Mouse (Mus musculus) naive thymus-derived CD4-positive, alpha-beta T cell, adult 5 months (primary cell): ENCODE measurements around the gene H2-Ke6. TPM values are rescaled to one million over a fixed set of nuclear protein-coding genes. Genes with fewer than 3 reads are reported as not detected.

ENCODE experiments used
- polyA plus RNA-seq: library from polyadenylated mRNA; unstranded; fragments of 100-300 nt; shearing (Covaris generic); gene quantifications from one replicate; pipeline ENCODE4 v1.2.1, GENCODE M21; 2017

H2-Ke6 gene
- 306 TPM for polyA plus RNA-seq

DNA sequence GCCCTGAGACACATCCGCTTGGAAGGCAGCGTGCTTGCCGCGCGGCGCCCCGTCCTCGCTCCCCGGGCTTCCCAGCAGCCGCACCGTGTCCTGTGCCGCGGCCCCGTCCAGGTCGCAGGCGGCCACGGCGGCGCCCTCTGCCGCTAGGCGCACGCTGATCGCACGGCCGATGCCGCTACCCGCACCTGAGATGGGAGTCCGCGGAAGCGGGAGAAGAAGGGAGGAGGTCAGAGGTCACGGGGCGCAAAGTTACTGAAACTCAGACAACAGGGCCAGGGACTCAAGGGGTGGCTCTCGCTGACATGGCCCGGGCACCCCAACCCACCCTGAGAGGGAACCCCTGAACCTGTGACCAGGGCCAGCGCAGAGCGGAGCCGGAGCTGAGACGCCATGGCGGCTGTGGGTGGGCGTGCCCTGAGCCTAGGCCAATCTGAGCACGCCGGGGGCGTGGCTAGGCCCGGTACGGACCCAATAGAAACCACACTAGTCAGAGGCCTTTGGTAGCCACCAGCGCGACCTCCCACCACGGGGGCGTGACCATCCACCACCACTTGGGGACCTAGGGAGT lies at the start of gene H2-Ke6:
H2-Ke6 (minus strand) TSS at position 405 of the 568 bp plus-strand sequence.

DNA sequence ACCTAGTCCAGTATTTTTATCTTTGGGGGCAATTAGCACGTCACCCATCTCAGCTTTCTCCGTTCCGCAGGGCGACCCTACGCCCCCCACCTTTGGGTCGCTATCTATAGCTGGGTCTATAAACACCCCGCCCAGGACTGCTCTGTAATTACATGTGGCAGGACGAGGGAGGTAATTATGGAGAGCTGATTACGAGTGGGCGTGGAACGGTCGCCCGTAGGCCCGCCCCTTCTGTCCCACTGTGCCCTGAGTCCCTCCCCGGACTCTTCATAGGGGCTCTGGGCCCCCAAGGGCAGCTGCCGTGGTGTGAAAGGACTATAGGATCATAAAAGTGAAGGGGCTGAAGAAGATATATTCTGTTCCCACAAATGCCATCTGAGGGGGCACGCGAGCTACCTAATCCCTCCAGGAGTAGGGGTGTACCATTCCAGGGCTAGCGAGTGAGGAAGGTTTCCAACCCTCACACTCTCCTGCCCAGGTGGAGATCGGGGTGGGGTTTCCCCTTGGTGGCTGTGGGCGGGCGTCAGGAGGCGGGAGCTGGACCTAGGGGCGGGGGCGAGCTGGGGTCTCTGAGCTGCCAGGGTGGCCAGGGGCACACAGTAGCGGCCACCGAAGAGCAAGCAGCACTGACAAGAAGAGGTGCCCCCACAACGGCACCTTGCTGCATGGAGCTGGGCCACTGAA lies 11.2 kb upstream of the H2-Ke6 start, which contains the start of gene Col11a2:
Col11a2 (plus strand) TSS at position 560 of the 684 bp plus-strand sequence.

DNA sequence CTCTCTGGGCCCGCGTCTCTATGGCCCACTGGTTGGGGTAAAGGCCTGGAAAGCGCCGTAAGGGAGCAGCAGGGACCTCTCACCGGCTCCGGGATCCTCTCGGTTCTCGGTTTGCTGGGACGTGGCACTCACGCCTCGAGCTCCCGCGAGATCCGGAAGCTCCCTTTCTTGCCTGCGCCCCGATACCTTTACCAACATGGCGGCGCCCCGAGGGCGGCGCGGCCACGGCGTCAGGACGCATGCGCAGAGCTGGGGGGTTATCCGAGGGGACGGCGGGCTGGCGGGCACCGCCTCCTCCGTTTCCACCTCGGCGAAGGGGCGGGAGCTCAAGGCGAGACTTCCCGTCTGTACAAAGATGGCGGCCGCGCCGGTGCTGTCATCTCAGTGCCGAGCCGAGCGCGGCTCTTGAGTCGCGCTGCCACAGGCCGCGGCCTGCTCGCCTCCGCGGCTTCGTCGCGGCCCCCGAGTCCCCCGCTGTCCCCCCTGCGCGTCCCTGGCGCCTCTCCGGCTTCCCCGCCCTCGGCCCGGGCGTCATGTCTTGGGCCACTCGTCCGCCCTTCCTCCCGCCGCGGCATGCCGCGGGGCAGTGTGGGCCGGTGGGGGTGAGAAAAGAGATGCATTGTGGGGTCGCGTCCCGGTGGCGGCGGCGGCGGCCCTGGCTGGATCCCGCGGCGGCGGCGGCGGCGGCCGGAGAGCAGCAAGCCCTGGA lies 3.8 kb upstream of the H2-Ke6 start, which contains the start of the genes Slc39a7 and Rxrb:
Slc39a7 (minus strand) TSS at position 218 of the 709 bp plus-strand sequence.
Rxrb (plus strand) TSS at position 348 of the 709 bp plus-strand sequence.

DNA sequence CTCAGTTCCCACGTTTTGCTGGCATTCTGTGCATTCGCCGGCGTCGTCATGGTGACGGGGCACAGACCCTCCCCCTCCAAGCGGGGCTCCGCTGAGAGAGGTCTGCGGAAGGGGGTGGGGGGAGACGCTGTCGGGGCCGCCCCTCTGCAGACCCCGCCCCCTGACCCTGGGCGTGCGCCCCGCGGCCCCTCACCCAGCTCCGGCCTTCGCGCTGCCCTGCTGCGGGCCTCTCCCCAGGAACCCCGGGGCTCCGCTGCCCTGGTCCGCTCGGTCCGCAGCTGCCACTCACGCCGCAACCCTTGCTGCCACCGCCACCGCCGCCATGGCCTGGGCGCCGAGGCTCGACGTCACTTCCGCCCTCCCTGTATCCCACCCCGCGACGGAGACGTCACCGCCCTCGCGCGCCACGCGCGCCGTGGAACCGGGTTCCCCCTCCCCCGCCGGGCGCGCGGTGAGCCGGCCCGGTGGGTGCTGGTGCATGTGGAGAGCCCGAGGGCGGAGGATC lies 3.5 kb downstream of the H2-Ke6 start, which contains the start of gene Ring1:
Ring1 (minus strand) TSS at position 364 of the 505 bp plus-strand sequence.

DNA sequence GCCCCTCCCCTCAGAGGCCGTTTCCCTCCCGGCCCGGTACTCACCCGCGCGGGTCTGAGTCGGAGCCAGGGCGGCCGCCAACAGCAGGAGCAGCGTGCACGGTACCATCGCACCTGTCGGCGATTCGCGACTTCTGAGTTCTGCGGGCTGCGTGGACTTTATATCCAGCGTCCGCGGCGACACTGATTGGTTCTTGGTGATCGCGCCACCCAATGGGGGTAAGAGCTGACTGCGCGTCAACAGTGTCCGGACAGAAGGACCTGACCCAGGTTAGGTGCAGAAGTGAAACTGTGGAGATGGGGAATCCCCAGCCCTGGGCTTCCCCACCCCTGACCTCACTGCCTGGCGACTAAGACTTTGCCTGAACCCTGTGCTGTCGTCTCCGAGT lies 27.7 kb downstream of the H2-Ke6 start, which contains the start of gene H2-K1:
H2-K1 (minus strand) TSS at position 198 of the 388 bp plus-strand sequence.

Other genes starting within 250 kb of the H2-Ke6 start
- gene Angptl4, start 246.2 kb downstream of the H2-Ke6 start, polyA plus RNA-seq, result 0.50 TPM
- gene Kank3, start 217.5 kb downstream of the H2-Ke6 start, polyA plus RNA-seq, result 2.5 TPM
- 1,419 TPM for gene Rps28, start 203.5 kb downstream of the H2-Ke6 start, polyA plus RNA-seq
- gene Ndufa7, start 203.5 kb downstream of the H2-Ke6 start, polyA plus RNA-seq, result 194 TPM
- gene Cd320, start 185.0 kb downstream of the H2-Ke6 start, polyA plus RNA-seq, result 13.0 TPM
- gene Gm7029, start 154.2 kb downstream of the H2-Ke6 start, polyA plus RNA-seq, result not detected
- gene Kifc1, start 137.4 kb downstream of the H2-Ke6 start, polyA plus RNA-seq, result 1.0 TPM
- gene Platr17, start 122.9 kb downstream of the H2-Ke6 start, polyA plus RNA-seq, result 3.7 TPM
- 105 TPM for gene Daxx, start 118.6 kb downstream of the H2-Ke6 start, polyA plus RNA-seq
- gene Tapbp, start 112.2 kb downstream of the H2-Ke6 start, polyA plus RNA-seq, result 322 TPM
- gene Zbtb22, start 112.2 kb downstream of the H2-Ke6 start, polyA plus RNA-seq, result 17.5 TPM
- gene Rgl2, start 98.5 kb downstream of the H2-Ke6 start, polyA plus RNA-seq, result 145 TPM
- gene Pfdn6, start 87.7 kb downstream of the H2-Ke6 start, polyA plus RNA-seq, result 100 TPM
- gene Wdr46, start 87.4 kb downstream of the H2-Ke6 start, polyA plus RNA-seq, result 60.9 TPM
- gene B3galt4, start 76.6 kb downstream of the H2-Ke6 start, polyA plus RNA-seq, result 27.2 TPM
- 53.7 TPM for gene Vps52, start 72.2 kb downstream of the H2-Ke6 start, polyA plus RNA-seq
- gene Rps18, start 72.1 kb downstream of the H2-Ke6 start, polyA plus RNA-seq, result 3,154 TPM
- 11,864 TPM for gene H2-K1, start 27.7 kb downstream of the H2-Ke6 start, polyA plus RNA-seq
- gene Ring1, start 3.4 kb downstream of the H2-Ke6 start, polyA plus RNA-seq, result 36.4 TPM
- 136 TPM for gene Slc39a7, start 3.6 kb upstream of the H2-Ke6 start, polyA plus RNA-seq
- 128 TPM for gene Rxrb, start 3.8 kb upstream of the H2-Ke6 start, polyA plus RNA-seq
- gene Col11a2, start 11.4 kb upstream of the H2-Ke6 start, polyA plus RNA-seq, result 4.4 TPM
- 5.4 TPM for gene H2-Oa, start 64.3 kb upstream of the H2-Ke6 start, polyA plus RNA-seq
- gene H2-DMa, start 91.5 kb upstream of the H2-Ke6 start, polyA plus RNA-seq, result 32.5 TPM
- 299 TPM for gene Brd2, start 94.6 kb upstream of the H2-Ke6 start, polyA plus RNA-seq
- 0.63 TPM for gene H2-DMb2, start 115.2 kb upstream of the H2-Ke6 start, polyA plus RNA-seq
- 0.27 TPM for gene H2-DMb1, start 125.0 kb upstream of the H2-Ke6 start, polyA plus RNA-seq
- gene Tap1, start 159.5 kb upstream of the H2-Ke6 start, polyA plus RNA-seq, result 226 TPM
- gene Psmb9, start 159.7 kb upstream of the H2-Ke6 start, polyA plus RNA-seq, result 228 TPM
- gene Psmb8, start 169.7 kb upstream of the H2-Ke6 start, polyA plus RNA-seq, result 425 TPM
- gene Tap2, start 175.5 kb upstream of the H2-Ke6 start, polyA plus RNA-seq, result 231 TPM
- gene H2-Ob, start 210.8 kb upstream of the H2-Ke6 start, polyA plus RNA-seq, result 102 TPM
- 0.95 TPM for gene H2-Ab1, start 229.6 kb upstream of the H2-Ke6 start, polyA plus RNA-seq